Mouse (Mus musculus): ENCODE measurements around the gene H2afz.
"Not testable (repeated sequence)": the region's sequence is repeated elsewhere in the genome, so short reads cannot be mapped to it uniquely, and the experiment has no call there.

H2afz gene

GRCm38 (mm10) chr3:137863330-137864123, 760 bp upstream of the H2afz start:
- DNase-seq (ENCODE audit: low read depth, low spot score), result no peak

- peak; percentile 94 for DNase-seq (ENCODE audit: low read depth, low spot score)
Observed at GRCm38 (mm10) chr3:137864988-137865982, 998 bp downstream of the H2afz start.

- no peak for DNase-seq (ENCODE audit: low read depth, low spot score)
Observed at GRCm38 (mm10) chr3:137867133-137867436, 2.8 kb downstream of the H2afz start.

- DNase-seq (ENCODE audit: low read depth, low spot score), result peak; percentile 72
Observed at GRCm38 (mm10) chr3:137867437-137868093, 3.3 kb downstream of the H2afz start, which contains the start of gene Dnajb14. Gene Dnajb14, plus strand, starts transcription at chr3:137867675.

- no peak for DNase-seq (ENCODE audit: low read depth, low spot score)
Observed at GRCm38 (mm10) chr3:137868094-137868913, 4.0 kb downstream of the H2afz start.

- no peak for DNase-seq (ENCODE audit: low read depth, low spot score)
Observed at GRCm38 (mm10) chr3:137869395-137869794, 5.1 kb downstream of the H2afz start.

GRCm38 (mm10) chr3:137879313-137879712, 15.0 kb downstream of the H2afz start:
- DNase-seq (ENCODE audit: low read depth, low spot score), result no peak

GRCm38 (mm10) chr3:137880109-137880748, 15.9 kb downstream of the H2afz start:
- no peak for DNase-seq (ENCODE audit: low read depth, low spot score)

GRCm38 (mm10) chr3:137881093-137881492, 16.8 kb downstream of the H2afz start:
- DNase-seq (ENCODE audit: low read depth, low spot score), result no peak

- DNase-seq (ENCODE audit: low read depth, low spot score), result no peak
Observed at GRCm38 (mm10) chr3:137887961-137888360, 23.7 kb downstream of the H2afz start.

GRCm38 (mm10) chr3:137891089-137891488, 26.8 kb downstream of the H2afz start:
- no peak for DNase-seq (ENCODE audit: low read depth, low spot score)

- DNase-seq (ENCODE audit: low read depth, low spot score), result no peak
Observed at GRCm38 (mm10) chr3:137892118-137892517, 27.8 kb downstream of the H2afz start.

- DNase-seq (ENCODE audit: low read depth, low spot score), result no peak
Observed at GRCm38 (mm10) chr3:137893789-137894188, 29.5 kb downstream of the H2afz start.

- peak; percentile 40 for DNase-seq (ENCODE audit: low read depth, low spot score)
Observed at GRCm38 (mm10) chr3:137895196-137895595, 30.9 kb downstream of the H2afz start.

- no peak for DNase-seq (ENCODE audit: low read depth, low spot score)
Observed at GRCm38 (mm10) chr3:137896386-137896785, 32.1 kb downstream of the H2afz start.

- no peak for DNase-seq (ENCODE audit: low read depth, low spot score)
Observed at GRCm38 (mm10) chr3:137896867-137897266, 32.6 kb downstream of the H2afz start.

GRCm38 (mm10) chr3:137897685-137898084, 33.4 kb downstream of the H2afz start:
- no peak for DNase-seq (ENCODE audit: low read depth, low spot score)

GRCm38 (mm10) chr3:137900149-137900548, 35.9 kb downstream of the H2afz start:
- DNase-seq (ENCODE audit: low read depth, low spot score), result no peak

- DNase-seq (ENCODE audit: low read depth, low spot score), result no peak
Observed at GRCm38 (mm10) chr3:137913093-137913492, 48.8 kb downstream of the H2afz start.

GRCm38 (mm10) chr3:137914567-137914966, 50.3 kb downstream of the H2afz start:
- not testable (repeated sequence) for DNase-seq (ENCODE audit: low read depth, low spot score)

Data from CD4-positive helper T cell, adult 2 months (primary cell).